Mouse (Mus musculus) heart, embryonic 16.5 days (tissue): ENCODE measurements around the gene Coq5. TPM values are rescaled to one million over a fixed set of nuclear protein-coding genes. Genes with fewer than 3 reads are reported as not detected.

Experiments
- ATAC-seq: fragments of 200-750 bp; cut with Nextera tagmentation; replicated peaks from 2 replicates; pipeline ENCODE4 v1.8.0; 2017; ENCODE audit warnings: moderate number of reproducible peaks; ENCODE audit not compliant: insufficient read depth, low FRiP score; ENCODE audit errors: extremely low read depth
- H3K27ac ChIP-seq: fragments of 300-500 bp; sonication (generic); 2 replicates; pipeline ENCODE4 v1.5.1; 2014; ENCODE audit warnings: mild to moderate bottlenecking, low read length, control low read depth, moderate library complexity
- H3K27me3 ChIP-seq: fragments of 300-500 bp; sonication (generic); 2 replicates; pipeline ENCODE4 v1.6.1; 2014; ENCODE audit warnings: low read length, mixed read lengths; ENCODE audit not compliant: control insufficient read depth, insufficient read depth
- H3K36me3 ChIP-seq: fragments of 300-500 bp; sonication (generic); 2 replicates; pipeline ENCODE4 v1.6.1; 2014; ENCODE audit not compliant: control insufficient read depth, insufficient read depth
- H3K4me1 ChIP-seq: fragments of 300-500 bp; sonication (generic); 2 replicates; pipeline ENCODE4 v1.6.1; 2014; ENCODE audit warnings: low read length, mixed read lengths; ENCODE audit not compliant: control insufficient read depth, insufficient read depth
- H3K4me2 ChIP-seq: fragments of 300-500 bp; sonication (generic); 2 replicates; pipeline ENCODE4 v1.6.1; 2014; ENCODE audit warnings: low read depth, mild to moderate bottlenecking, control low read depth, low read length
- H3K4me3 ChIP-seq: fragments of 300-500 bp; sonication (generic); 2 replicates; pipeline ENCODE4 v1.5.1; 2014; ENCODE audit warnings: mild to moderate bottlenecking, control low read depth, low read length
- H3K9ac ChIP-seq: fragments of 300-500 bp; sonication (generic); 2 replicates; pipeline ENCODE4 v1.6.1; 2014; ENCODE audit warnings: low read length, control low read depth
- H3K9me3 ChIP-seq: fragments of 300-500 bp; sonication (generic); replicated peaks from 2 replicates; pipeline ENCODE4 v1.6.1; 2016; ENCODE audit warnings: low read length; ENCODE audit not compliant: control insufficient read depth
- WGBS: fragments of 180-500 bp; shearing (Covaris S2); extraction: QIAGEN DNeasy Blood & Tissue Kit; methylation state at CpG from one replicate; pipeline ENCODE4 v1.1.7; 2014; 5-methylcytosine and 5-hydroxymethylcytosine counted together
- polyA plus RNA-seq: library from polyadenylated mRNA; unstranded; fragments of >200 nt; fragmentation: Nextera tagmentation; extraction: Ambion mirVana; gene quantifications from 2 replicates; pipeline ENCODE4 v1.2.1, GENCODE M21; 2015

Coq5 gene
- polyA plus RNA-seq, 1 experiment from 2014 or later = 95.7 TPM

DNA sequence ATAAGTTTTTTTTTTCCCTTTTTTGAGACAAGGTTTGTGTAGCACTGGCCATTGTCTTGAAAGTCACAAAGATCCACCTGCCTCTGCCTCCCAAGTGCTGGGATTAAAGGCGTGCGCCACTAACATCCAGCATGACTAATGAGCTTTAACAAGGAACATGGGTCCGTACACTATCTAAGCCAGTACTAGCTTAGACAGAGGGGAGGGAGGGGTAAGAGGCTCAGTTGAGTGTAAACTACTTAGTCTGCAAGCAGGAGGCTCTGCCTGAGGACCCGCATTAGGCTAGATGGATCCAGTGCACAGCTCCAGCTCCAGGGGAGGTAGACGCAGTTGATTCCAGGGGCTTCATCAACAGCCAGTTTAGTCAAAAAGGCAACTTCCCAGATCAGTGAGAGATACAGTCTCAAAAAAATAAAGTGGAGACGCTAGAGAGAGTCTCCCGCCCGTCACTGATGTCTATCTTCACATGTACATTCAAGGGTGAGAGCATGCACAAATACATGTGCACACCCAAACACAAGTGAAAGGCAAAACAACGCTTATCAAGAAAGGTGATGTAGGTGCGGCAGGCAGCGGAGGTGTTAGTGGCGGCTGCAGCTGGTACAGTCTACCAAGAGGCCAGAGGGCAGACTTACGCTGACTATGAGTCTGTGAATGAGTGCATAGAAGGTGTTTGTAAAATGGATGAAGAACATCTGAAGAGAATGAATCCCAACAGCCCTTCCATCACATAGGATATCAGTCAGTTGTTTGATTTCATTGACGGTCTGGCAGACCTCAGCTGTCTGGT, 16.8 kb upstream of the Coq5 start:
- peaks cover 15% of the 10 kb centered on the region for H3K36me3 ChIP-seq
- no peak overlapping the region for H3K27ac ChIP-seq
- WGBS = 86% methylated on average over 14 of the region's 14 CpGs
- H3K9me3 ChIP-seq = no peaks in the 10 kb centered on the region
- peaks cover 22% of the 10 kb centered on the region for H3K4me1 ChIP-seq
- H3K9ac ChIP-seq = no peak overlapping the region
- ATAC-seq = no peak
- no peak overlapping the region for H3K4me3 ChIP-seq
- no peaks in the 10 kb centered on the region for H3K27me3 ChIP-seq
- H3K4me2 ChIP-seq = no peak overlapping the region

- WGBS = 77% methylated on average over 5 of the region's 5 CpGs
- Histone ChIP-seq H3K4me1 (peaks cover 56% of the 10 kb centered on the region), H3K27ac (peak overlapping the region; percentile 2; the same call in 1 of the 2 replicates), H3K4me3 (no peak overlapping the region), H3K9ac (no peak overlapping the region), H3K36me3 (0 out of 2 replicates have a peak, but pooled peaks cover 7% of the 10 kb centered on the region), H3K9me3 (no peaks in the 10 kb centered on the region), H3K4me2 (no peak overlapping the region), H3K27me3 (no peaks in the 10 kb centered on the region)
- no peak for ATAC-seq
Measured at GRCm38 (mm10) chr5:115266340-115266739, 13.1 kb upstream of the Coq5 start.

GRCm38 (mm10) chr5:115266787-115267468, 12.5 kb upstream of the Coq5 start:
- no peak overlapping the region for H3K9ac ChIP-seq
- 0 out of 2 replicates have a peak, but pooled peaks have one; percentile 45 for ATAC-seq
- H3K4me1 ChIP-seq = peaks cover 58% of the 10 kb centered on the region
- H3K4me2 ChIP-seq = no peak overlapping the region; the same call in 1 of the 2 replicates
- WGBS = 40% methylated on average over 8 of the region's 8 CpGs
- H3K36me3 ChIP-seq = 0 out of 2 replicates have a peak, but pooled peaks cover 7% of the 10 kb centered on the region
- H3K27me3 ChIP-seq = no peaks in the 10 kb centered on the region
- no peak overlapping the region for H3K4me3 ChIP-seq
- H3K9me3 ChIP-seq = no peaks in the 10 kb centered on the region
- peak overlapping the region; percentile 51; the same call in 1 of the 2 replicates for H3K27ac ChIP-seq

GRCm38 (mm10) chr5:115267469-115268045, 11.9 kb upstream of the Coq5 start:
- H3K4me2 ChIP-seq = peak overlapping the region; percentile 49
- H3K36me3 ChIP-seq = 0 out of 2 replicates have a peak, but pooled peaks cover 7% of the 10 kb centered on the region
- H3K9me3 ChIP-seq = no peaks in the 10 kb centered on the region
- peak overlapping the region; percentile 77 for H3K27ac ChIP-seq
- WGBS = 32% methylated on average over 3 of the region's 3 CpGs
- H3K9ac ChIP-seq = 0 out of 2 replicates have a peak overlapping the region, but pooled peaks have one; percentile 35
- peaks cover 58% of the 10 kb centered on the region for H3K4me1 ChIP-seq
- ATAC-seq = no peak
- H3K27me3 ChIP-seq = no peaks in the 10 kb centered on the region
- H3K4me3 ChIP-seq = 0 out of 2 replicates have a peak overlapping the region, but pooled peaks have one; percentile 3

- H3K36me3 ChIP-seq = 0 out of 2 replicates have a peak, but pooled peaks cover 7% of the 10 kb centered on the region
- H3K9ac ChIP-seq = peak overlapping the region; percentile 53
- peaks cover 61% of the 10 kb centered on the region for H3K4me1 ChIP-seq
- ATAC-seq = no peak
- no peaks in the 10 kb centered on the region for H3K9me3 ChIP-seq
- no peak overlapping the region; the same call in 1 of the 2 replicates for H3K4me3 ChIP-seq
- H3K27me3 ChIP-seq = no peaks in the 10 kb centered on the region
- peak overlapping the region; percentile 70 for H3K27ac ChIP-seq
- peak overlapping the region; percentile 34; the same call in 1 of the 2 replicates for H3K4me2 ChIP-seq
- WGBS = 29% methylated on average over 3 of the region's 3 CpGs
Measured at GRCm38 (mm10) chr5:115268266-115268665, 11.2 kb upstream of the Coq5 start.

GRCm38 (mm10) chr5:115269969-115270368, 9.5 kb upstream of the Coq5 start:
- no peak for ATAC-seq
- WGBS = 92% methylated on average over 1 of the region's 1 CpGs
- Histone ChIP-seq H3K4me3 (no peak overlapping the region), H3K9ac (0 out of 2 replicates have a peak overlapping the region, but pooled peaks have one; percentile 7), H3K27ac (no peak overlapping the region), H3K36me3 (0 out of 2 replicates have a peak, but pooled peaks cover 3% of the 10 kb centered on the region), H3K4me2 (peak overlapping the region; percentile 90), H3K9me3 (no peaks in the 10 kb centered on the region), H3K4me1 (peaks cover 61% of the 10 kb centered on the region), H3K27me3 (no peaks in the 10 kb centered on the region)

GRCm38 (mm10) chr5:115271931-115272811, 7.3 kb upstream of the Coq5 start:
- ATAC-seq = no peak; the same call in none of the 2 replicates

More at GRCm38 (mm10) chr5:115271931-115272811, 7.3 kb upstream of the Coq5 start:
- H3K9ac ChIP-seq = peak overlapping the region; percentile 98
- WGBS = under 1% methylated on average over 76 of the region's 77 CpGs
- H3K4me2 ChIP-seq = peak overlapping the region; percentile 90
- no peaks in the 10 kb centered on the region for H3K9me3 ChIP-seq
- peak overlapping the region; percentile 100 for H3K4me3 ChIP-seq
- H3K27me3 ChIP-seq = no peaks in the 10 kb centered on the region
- peaks cover 44% of the 10 kb centered on the region for H3K4me1 ChIP-seq
- H3K36me3 ChIP-seq = 0 out of 2 replicates have a peak, but pooled peaks cover 2% of the 10 kb centered on the region
- peak overlapping the region; percentile 81 for H3K27ac ChIP-seq
